Mouse (Mus musculus) neural tube, embryonic 14.5 days (tissue): ENCODE data around the gene Hfe2. TPM values are rescaled to one million over a fixed set of nuclear protein-coding genes. Genes with fewer than 3 reads are reported as not detected.

Experiments
- ATAC-seq: fragments of 200-750 bp; cut with Nextera tagmentation; 2 replicates; pipeline ENCODE4 v1.8.0; 2017; ENCODE audit warnings: low read depth, mild to moderate bottlenecking, moderate TSS enrichment, moderate library complexity
- H3K27ac ChIP-seq: fragments of 300-500 bp; sonication (generic); 2 replicates; pipeline ENCODE4 v1.5.1; 2014; ENCODE audit warnings: low read depth, mild to moderate bottlenecking, control low read depth, low read length, moderate library complexity, mixed read lengths
- H3K27me3 ChIP-seq: fragments of 300-500 bp; sonication (generic); 2 replicates; pipeline ENCODE4 v1.6.1; 2014; ENCODE audit warnings: low read length; ENCODE audit not compliant: control insufficient read depth, insufficient read depth
- H3K36me3 ChIP-seq: fragments of 300-500 bp; sonication (generic); 2 replicates; pipeline ENCODE4 v1.6.1; 2014; ENCODE audit warnings: low read length, mixed read lengths; ENCODE audit not compliant: control insufficient read depth, insufficient read depth
- H3K4me1 ChIP-seq: fragments of 300-500 bp; sonication (generic); 2 replicates; pipeline ENCODE4 v1.6.1; 2014; ENCODE audit warnings: low read length; ENCODE audit not compliant: control insufficient read depth, insufficient read depth
- H3K4me2 ChIP-seq: fragments of 300-500 bp; sonication (generic); 2 replicates; pipeline ENCODE4 v1.6.1; 2014; ENCODE audit warnings: mild to moderate bottlenecking, low read depth, low read length, control low read depth
- H3K4me3 ChIP-seq: fragments of 300-500 bp; sonication (generic); 2 replicates; pipeline ENCODE4 v1.5.1; 2014; ENCODE audit warnings: low read depth, low read length, control low read depth, mixed read lengths
- H3K9ac ChIP-seq: fragments of 300-500 bp; sonication (generic); replicated peaks from 2 replicates; pipeline ENCODE4 v1.6.1; 2014; ENCODE audit warnings: low read depth, mild to moderate bottlenecking, control low read depth, low read length, mixed read lengths
- H3K9me3 ChIP-seq: fragments of 300-500 bp; sonication (generic); 2 replicates; pipeline ENCODE4 v1.6.1; 2016; ENCODE audit warnings: low read length; ENCODE audit not compliant: control insufficient read depth
- WGBS: fragments of 180-500 bp; shearing (Covaris S2); extraction: QIAGEN DNeasy Blood & Tissue Kit; methylation state at CpG from one replicate; pipeline ENCODE4 v1.1.7; 2014; 5-methylcytosine and 5-hydroxymethylcytosine counted together
- polyA plus RNA-seq: library from polyadenylated mRNA; unstranded; fragments of >200 nt; fragmentation: Nextera tagmentation; extraction: Ambion mirVana; gene quantifications from 2 replicates; pipeline ENCODE4 v1.2.1, GENCODE M21; 2014

Hfe2 gene
- polyA plus RNA-seq, 1 experiment from 2014 or later = 2.0 TPM

DNA sequence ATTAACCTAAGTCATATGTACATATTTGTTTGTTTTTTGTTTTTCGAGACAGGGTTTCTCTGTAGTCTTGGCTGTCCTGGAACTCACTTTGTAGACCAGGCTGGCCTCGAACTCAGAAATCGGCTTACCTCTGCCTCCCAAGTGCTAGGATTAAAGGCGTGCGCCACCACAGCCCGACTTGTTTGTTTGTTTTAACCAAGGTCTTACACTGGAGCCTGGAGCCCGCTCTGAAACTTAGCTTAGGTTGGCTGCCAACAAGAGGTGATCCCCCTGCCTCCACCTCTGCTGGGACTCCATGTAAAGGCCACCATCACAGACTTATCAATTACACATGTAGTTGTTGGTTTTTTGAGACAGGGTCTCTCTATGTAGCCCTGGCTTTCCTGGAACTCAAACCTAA lies 23.9 kb downstream of the Hfe2 start:
- Histone ChIP-seq H3K9me3 (no peaks in the 10 kb centered on the region), H3K27me3 (no peaks in the 10 kb centered on the region), H3K27ac (no peak overlapping the region), H3K9ac (no peak overlapping the region), H3K4me1 (no peaks in the 10 kb centered on the region), H3K36me3 (no peaks in the 10 kb centered on the region), H3K4me3 (no peak overlapping the region), H3K4me2 (no peak overlapping the region)
- no peak for ATAC-seq
- WGBS = 80% methylated on average over 7 of the region's 7 CpGs

- ATAC-seq = no peak
- no peak overlapping the region for H3K4me3 ChIP-seq
- no peaks in the 10 kb centered on the region for H3K9me3 ChIP-seq
- H3K4me1 ChIP-seq = no peaks in the 10 kb centered on the region
- H3K9ac ChIP-seq = no peak overlapping the region
- no peaks in the 10 kb centered on the region for H3K27me3 ChIP-seq
- no peaks in the 10 kb centered on the region for H3K36me3 ChIP-seq
- WGBS = 84% methylated on average over 5 of the region's 5 CpGs
- H3K4me2 ChIP-seq = no peak overlapping the region
- H3K27ac ChIP-seq = no peak overlapping the region
Observed at GRCm38 (mm10) chr3:96549346-96549745, 24.4 kb downstream of the Hfe2 start.

DNA sequence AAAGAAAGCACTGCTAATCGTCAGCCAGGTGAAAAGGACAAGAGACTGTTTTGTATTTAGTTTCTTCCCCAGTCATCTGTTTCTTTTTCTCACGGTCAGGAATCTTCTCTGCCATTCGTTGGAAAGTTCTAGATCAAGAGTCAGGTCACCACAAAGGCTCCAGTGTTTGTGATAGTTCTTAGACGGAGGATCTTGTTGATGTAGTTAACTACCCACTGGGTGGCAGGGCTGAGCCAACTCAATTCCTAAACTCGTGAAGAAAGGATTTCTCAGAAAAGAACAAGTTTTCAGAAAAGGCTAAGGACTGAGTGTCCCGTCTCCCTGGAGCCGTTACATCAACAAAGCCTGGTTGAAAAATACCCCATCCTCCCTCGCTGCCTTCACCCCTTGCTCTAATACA lies 26.2 kb downstream of the Hfe2 start:
- no peak overlapping the region for H3K27ac ChIP-seq
- H3K4me3 ChIP-seq = no peak overlapping the region
- H3K27me3 ChIP-seq = no peaks in the 10 kb centered on the region
- no peaks in the 10 kb centered on the region for H3K36me3 ChIP-seq
- no peaks in the 10 kb centered on the region for H3K9me3 ChIP-seq
- no peak overlapping the region for H3K4me2 ChIP-seq
- no peak overlapping the region for H3K9ac ChIP-seq
- no peak for ATAC-seq
- peaks cover 5% of the 10 kb centered on the region; the same call in 1 of the 2 replicates for H3K4me1 ChIP-seq
- 14% methylated on average over 8 of the region's 8 CpGs for whole genome bisulfite sequencing

- Histone ChIP-seq H3K9me3 (no peaks in the 10 kb centered on the region), H3K4me3 (no peak overlapping the region), H3K27me3 (no peaks in the 10 kb centered on the region), H3K9ac (no peak overlapping the region), H3K4me2 (no peak overlapping the region), H3K36me3 (no peaks in the 10 kb centered on the region), H3K4me1 (peaks cover 7% of the 10 kb centered on the region; the same call in 1 of the 2 replicates), H3K27ac (no peak overlapping the region)
- WGBS = 76% methylated on average over 7 of the region's 7 CpGs
- no peak for ATAC-seq
Observed at GRCm38 (mm10) chr3:96551890-96552289, 26.9 kb downstream of the Hfe2 start.

DNA sequence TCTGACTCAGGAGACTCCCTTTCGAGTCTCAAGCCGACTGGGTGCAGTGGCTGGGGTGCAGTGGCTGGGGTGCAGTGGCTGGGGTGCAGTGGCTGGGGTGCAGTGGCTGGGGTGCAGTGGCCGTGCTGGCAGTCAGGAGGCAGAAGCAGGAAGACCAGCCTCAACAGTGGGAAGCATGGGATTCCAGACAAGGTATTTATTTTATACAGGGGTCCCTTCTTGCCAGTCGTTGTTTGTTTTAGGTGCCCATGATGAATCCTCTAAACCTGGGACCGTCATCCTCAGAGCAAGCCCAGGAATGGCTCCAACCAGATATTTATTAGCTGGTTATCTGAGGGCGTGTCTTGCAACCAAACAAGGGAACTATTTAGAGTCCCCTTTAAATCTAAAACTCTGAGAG lies 28.6 kb downstream of the Hfe2 start:
- peaks cover 7% of the 10 kb centered on the region; the same call in 1 of the 2 replicates for H3K4me1 ChIP-seq
- 81% methylated on average over 6 of the region's 6 CpGs for WGBS
- no peak overlapping the region for H3K4me2 ChIP-seq

DNA sequence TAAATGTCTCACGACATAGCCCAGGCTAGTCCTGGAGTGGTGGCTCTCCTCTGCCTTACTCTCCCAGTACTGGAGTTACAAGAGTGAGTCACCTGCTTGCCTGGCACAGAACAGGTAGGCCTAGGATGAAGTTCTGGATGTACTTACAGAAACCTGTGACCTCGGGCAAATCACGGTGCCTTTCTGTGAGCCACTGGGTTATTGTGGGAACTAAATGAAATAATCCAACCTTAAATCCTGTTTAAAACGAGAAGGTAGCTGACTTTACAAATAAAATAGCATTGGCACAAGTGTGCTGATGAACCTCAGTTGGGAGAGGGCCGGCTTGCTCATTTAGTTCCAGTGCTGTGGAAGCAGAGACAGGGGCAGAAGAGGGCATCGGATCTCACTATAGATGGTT lies 29.3 kb downstream of the Hfe2 start:
- no peaks in the 10 kb centered on the region for H3K27me3 ChIP-seq
- no peak overlapping the region for H3K4me2 ChIP-seq
- peaks cover 11% of the 10 kb centered on the region for H3K4me1 ChIP-seq
- H3K27ac ChIP-seq = no peak overlapping the region
- H3K9ac ChIP-seq = no peak overlapping the region
- no peak for ATAC-seq
- 89% methylated on average over 6 of the region's 6 CpGs for WGBS
- H3K9me3 ChIP-seq = no peaks in the 10 kb centered on the region
- no peaks in the 10 kb centered on the region for H3K36me3 ChIP-seq
- no peak overlapping the region for H3K4me3 ChIP-seq

More for the DNA sequence above, 28.6 kb downstream of the Hfe2 start:
- no peaks in the 10 kb centered on the region for H3K9me3 ChIP-seq
- no peaks in the 10 kb centered on the region for H3K27me3 ChIP-seq
- H3K36me3 ChIP-seq = no peaks in the 10 kb centered on the region
- H3K4me3 ChIP-seq = no peak overlapping the region
- no peak for ATAC-seq
- no peak overlapping the region for H3K9ac ChIP-seq
- H3K27ac ChIP-seq = no peak overlapping the region

- Histone ChIP-seq H3K9ac (no peak overlapping the region), H3K4me3 (no peak overlapping the region)
Observed at GRCm38 (mm10) chr3:96555041-96555596, 30.1 kb downstream of the Hfe2 start.

DNA sequence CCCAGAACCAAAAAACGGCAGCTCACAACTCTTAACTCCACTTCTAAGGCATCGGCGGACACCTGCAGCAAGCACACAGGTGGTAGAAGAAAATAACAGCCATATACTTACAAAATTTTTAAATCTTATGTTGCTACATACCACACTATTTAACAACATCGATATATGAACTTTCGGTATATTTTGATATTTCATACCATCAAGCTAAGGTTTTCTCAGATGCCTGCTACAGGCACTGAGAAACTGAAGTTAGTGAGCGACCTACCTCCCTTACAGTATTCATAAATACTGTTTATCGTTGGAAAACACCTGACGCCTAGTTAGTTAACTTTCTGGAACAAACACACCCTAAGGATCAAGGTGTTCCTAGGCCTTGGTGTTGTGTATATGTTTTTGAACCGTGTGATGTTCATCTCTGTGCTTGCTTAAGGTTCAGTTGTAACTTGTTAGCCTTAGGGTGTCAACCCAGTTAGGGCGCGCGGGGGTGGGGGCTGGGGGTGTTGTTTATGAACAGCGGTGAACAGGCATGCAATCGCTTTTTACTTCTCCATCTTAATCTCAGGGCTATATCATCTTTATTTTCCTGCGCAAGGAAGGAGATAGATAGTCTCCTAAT lies 31.1 kb downstream of the Hfe2 start:
- H3K9ac ChIP-seq = no peak overlapping the region
- H3K9me3 ChIP-seq = no peaks in the 10 kb centered on the region
- WGBS = 86% methylated on average over 15 of the region's 15 CpGs
- ATAC-seq = no peak
- H3K36me3 ChIP-seq = no peaks in the 10 kb centered on the region; the same call in 1 of the 2 replicates
- no peaks in the 10 kb centered on the region for H3K27me3 ChIP-seq
- no peak overlapping the region for H3K4me2 ChIP-seq
- peaks cover 29% of the 10 kb centered on the region for H3K4me1 ChIP-seq
- no peak overlapping the region for H3K4me3 ChIP-seq
- peak overlapping the region; percentile 70; the same call in 1 of the 2 replicates for H3K27ac ChIP-seq

More at GRCm38 (mm10) chr3:96555041-96555596, 30.1 kb downstream of the Hfe2 start:
- no peaks in the 10 kb centered on the region; the same call in 1 of the 2 replicates for H3K36me3 ChIP-seq
- no peaks in the 10 kb centered on the region for H3K9me3 ChIP-seq
- 16% methylated on average over 12 of the region's 12 CpGs for WGBS
- H3K4me1 ChIP-seq = peaks cover 20% of the 10 kb centered on the region
- peak overlapping the region; percentile 70 for H3K27ac ChIP-seq
- H3K27me3 ChIP-seq = no peaks in the 10 kb centered on the region
- peak; percentile 5; the same call in 1 of the 2 replicates for ATAC-seq
- H3K4me2 ChIP-seq = no peak overlapping the region; the same call in 1 of the 2 replicates
